Mouse (Mus musculus): ENCODE data around the gene Cabp2.
"Not testable (repeated sequence)": the region's sequence is repeated elsewhere in the genome, so short reads cannot be mapped to it uniquely, and the experiment has no call there.

Gene Cabp2

GRCm38 (mm10) chr19:4100718-4101261, 19.4 kb downstream of the Cabp2 start:
- no peak for DNase-seq (ENCODE audit: low spot score in 2 of 2)

GRCm38 (mm10) chr19:4101466-4101865, 20.1 kb downstream of the Cabp2 start:
- no peak for DNase-seq (ENCODE audit: low spot score in 2 of 2)

GRCm38 (mm10) chr19:4102049-4102448, 20.7 kb downstream of the Cabp2 start:
- DNase-seq (ENCODE audit: low spot score in 2 of 2) = no peak

- DNase-seq (ENCODE audit: low spot score in 2 of 2) = no peak
Observed at GRCm38 (mm10) chr19:4102626-4103025, 21.2 kb downstream of the Cabp2 start.

GRCm38 (mm10) chr19:4103294-4103693, 21.9 kb downstream of the Cabp2 start:
- no peak for DNase-seq (ENCODE audit: low spot score in 2 of 2)

GRCm38 (mm10) chr19:4103792-4104191, 22.4 kb downstream of the Cabp2 start:
- no peak for DNase-seq (ENCODE audit: low spot score in 2 of 2)

- no peak for DNase-seq (ENCODE audit: low spot score in 2 of 2)
Observed at GRCm38 (mm10) chr19:4104675-4105194, 23.4 kb downstream of the Cabp2 start.

GRCm38 (mm10) chr19:4106654-4107053, 25.3 kb downstream of the Cabp2 start:
- no peak for DNase-seq (ENCODE audit: low spot score in 2 of 2)

- DNase-seq (ENCODE audit: low spot score in 2 of 2) = no peak
Observed at GRCm38 (mm10) chr19:4108535-4108934, 27.2 kb downstream of the Cabp2 start.

- no peak for DNase-seq (ENCODE audit: low spot score in 2 of 2)
Observed at GRCm38 (mm10) chr19:4112063-4112960, 30.9 kb downstream of the Cabp2 start.

GRCm38 (mm10) chr19:4113186-4113805, 31.9 kb downstream of the Cabp2 start:
- DNase-seq (ENCODE audit: low spot score in 2 of 2) = peak; percentile 71 to 88

- no peak for DNase-seq (ENCODE audit: low spot score in 2 of 2)
Observed at GRCm38 (mm10) chr19:4113806-4114230, 32.4 kb downstream of the Cabp2 start.

GRCm38 (mm10) chr19:4114551-4114950, 33.2 kb downstream of the Cabp2 start:
- DNase-seq (ENCODE audit: low spot score in 2 of 2) = no peak

- DNase-seq (ENCODE audit: low spot score in 2 of 2) = no peak
Observed at GRCm38 (mm10) chr19:4115144-4115543, 33.8 kb downstream of the Cabp2 start.

- no peak for DNase-seq (ENCODE audit: low spot score in 2 of 2)
Observed at GRCm38 (mm10) chr19:4115816-4116215, 34.4 kb downstream of the Cabp2 start.

- no peak for DNase-seq (ENCODE audit: low spot score in 2 of 2)
Observed at GRCm38 (mm10) chr19:4117006-4117405, 35.6 kb downstream of the Cabp2 start.

- no peak for DNase-seq (ENCODE audit: low spot score in 2 of 2)
Observed at GRCm38 (mm10) chr19:4118350-4118749, 37.0 kb downstream of the Cabp2 start.

GRCm38 (mm10) chr19:4119716-4120487, 38.5 kb downstream of the Cabp2 start:
- no peak for DNase-seq (ENCODE audit: low spot score in 2 of 2)

GRCm38 (mm10) chr19:4120496-4120895, 39.1 kb downstream of the Cabp2 start:
- no peak for DNase-seq (ENCODE audit: low spot score in 2 of 2)

GRCm38 (mm10) chr19:4121097-4121805, 39.9 kb downstream of the Cabp2 start:
- DNase-seq (ENCODE audit: low spot score in 2 of 2) = peak; percentile 98 to 99

- DNase-seq (ENCODE audit: low spot score in 2 of 2) = not testable (repeated sequence)
Observed at GRCm38 (mm10) chr19:4121896-4122295, 40.5 kb downstream of the Cabp2 start.
